Mouse (Mus musculus) skeletal muscle tissue, postnatal 0 days (tissue): ENCODE measurements around the gene Morf4l1. TPM values are rescaled to one million over a fixed set of nuclear protein-coding genes. Genes with fewer than 3 reads are reported as not detected.

Experiments used
- polyA plus RNA-seq: library from polyadenylated mRNA; unstranded; fragments of >200 nt; fragmentation: Nextera tagmentation; extraction: Ambion mirVana; gene quantifications from 2 replicates; pipeline ENCODE4 v1.2.1, GENCODE M21; 2015

Morf4l1 gene
- 207 and 227 TPM in 2 replicates for polyA plus RNA-seq

GRCm38 (mm10) chr9:90114567-90115307 is at the start of gene Morf4l1:
Gene Morf4l1 (minus strand): TSS chr9:90114774.

GRCm38 (mm10) chr9:90162926-90163748 is 48.6 kb upstream of the Morf4l1 start, which contains the start of gene Adamts7:
Gene Adamts7 (plus strand): TSS chr9:90163069.

GRCm38 (mm10) chr9:90053852-90054251 is 60.7 kb downstream of the Morf4l1 start, which contains the start of gene Ctsh:
Gene Ctsh (plus strand): TSS chr9:90054152.

Other genes starting within 250 kb of the Morf4l1 start
- gene Rasgrf1, start 204.9 kb downstream of the Morf4l1 start, polyA plus RNA-seq = 0.07 TPM in 1 of 2 replicates, not detected in the other
- gene Ctsh, start 60.6 kb downstream of the Morf4l1 start, polyA plus RNA-seq = 38.5 and 55.1 TPM in 2 replicates
- gene Adamts7, start 48.3 kb upstream of the Morf4l1 start, polyA plus RNA-seq = 5.0 and 6.6 TPM in 2 replicates
- gene Tbc1d2b, start 156.0 kb upstream of the Morf4l1 start, polyA plus RNA-seq = 4.7 and 5.3 TPM in 2 replicates